Mouse (Mus musculus): ENCODE data around the gene Sirt6. TPM values are rescaled to one million over a fixed set of nuclear protein-coding genes. Genes with fewer than 3 reads are reported as not detected.

Gene Sirt6
- total and polyA plus RNA-seq, 2 experiments from 2014 or later: 16.2 to 24.7 TPM

GRCm38 (mm10) chr10:81598342-81598741 is 29.3 kb downstream of the Sirt6 start:
- no peak for TF ChIP-seq EP300 (IDR thresholded peaks at IDR 0.05; ENCODE audit: low read depth)
- no peak for TF ChIP-seq CTCF (IDR thresholded peaks at IDR 0.05; ENCODE audit: low read depth)
- DNase-seq (ENCODE audit: low spot score) (no peak), ATAC-seq (ENCODE audit: insufficient read depth, low read depth) (no peak)
- H3K4me2 ChIP-seq (ENCODE audit: low read depth, low read length): no peak overlapping the region
- H3K27ac ChIP-seq (ENCODE audit: low read depth): no peak overlapping the region
- WGBS: 52% methylated on average over 3 of the region's 3 CpGs
- H3K4me1 ChIP-seq (ENCODE audit: control insufficient read depth, insufficient read depth): peaks cover 43% of the 10 kb centered on the region
- no peak overlapping the region for H3K4me3 ChIP-seq (ENCODE audit: low read depth, low read length)
- no peaks in the 10 kb centered on the region for H3K9me3 ChIP-seq (replicated peaks; ENCODE audit: control insufficient read depth, low read length)
- H3K36me3 ChIP-seq (replicated peaks; ENCODE audit: control insufficient read depth, insufficient read depth, low read length): no peaks in the 10 kb centered on the region
- 0 out of 2 replicates have a peak, but pooled peaks cover 8% of the 10 kb centered on the region for H3K27me3 ChIP-seq (ENCODE audit: control insufficient read depth, insufficient read depth, low read length)
- no peak overlapping the region for H3K9ac ChIP-seq (replicated peaks; ENCODE audit: low read depth, low read length)

GRCm38 (mm10) chr10:81597137-81597950 is 30.3 kb downstream of the Sirt6 start:
- peak overlapping the region; percentile 36 for H3K4me3 ChIP-seq (ENCODE audit: low read depth, low read length)
- DNase-seq (ENCODE audit: low spot score) (peak; percentile 44), ATAC-seq (ENCODE audit: insufficient read depth, low read depth) (peak; percentile 16)
- H3K36me3 ChIP-seq (replicated peaks; ENCODE audit: control insufficient read depth, insufficient read depth, low read length): no peaks in the 10 kb centered on the region
- peak overlapping the region; percentile 56 for H3K4me2 ChIP-seq (ENCODE audit: low read depth, low read length)
- TF ChIP-seq EP300 (IDR thresholded peaks at IDR 0.05; ENCODE audit: low read depth): no peak
- TF ChIP-seq CTCF (IDR thresholded peaks at IDR 0.05; ENCODE audit: low read depth): no peak
- H3K27me3 ChIP-seq (ENCODE audit: control insufficient read depth, insufficient read depth, low read length): 0 out of 2 replicates have a peak, but pooled peaks cover 8% of the 10 kb centered on the region
- peaks cover 43% of the 10 kb centered on the region for H3K4me1 ChIP-seq (ENCODE audit: control insufficient read depth, insufficient read depth)
- WGBS: 3% methylated on average over 11 of the region's 12 CpGs
- H3K27ac ChIP-seq (ENCODE audit: low read depth): peak overlapping the region; percentile 68
- H3K9me3 ChIP-seq (replicated peaks; ENCODE audit: control insufficient read depth, low read length): no peaks in the 10 kb centered on the region
- peak overlapping the region; percentile 25; the same call in 1 of the 2 replicates for H3K9ac ChIP-seq (replicated peaks; ENCODE audit: low read depth, low read length)

GRCm38 (mm10) chr10:81596611-81597010 is 31.0 kb downstream of the Sirt6 start:
- Histone ChIP-seq H3K27ac (ENCODE audit: low read depth) (peak overlapping the region; percentile 68), H3K27me3 (ENCODE audit: control insufficient read depth, insufficient read depth, low read length) (0 out of 2 replicates have a peak, but pooled peaks cover 8% of the 10 kb centered on the region), H3K4me1 (ENCODE audit: control insufficient read depth, insufficient read depth) (peaks cover 43% of the 10 kb centered on the region), H3K4me2 (ENCODE audit: low read depth, low read length) (peak overlapping the region; percentile 56), H3K9me3 (replicated peaks; ENCODE audit: control insufficient read depth, low read length) (no peaks in the 10 kb centered on the region), H3K4me3 (ENCODE audit: low read depth, low read length) (peak overlapping the region; percentile 36), H3K36me3 (replicated peaks; ENCODE audit: control insufficient read depth, insufficient read depth, low read length) (no peaks in the 10 kb centered on the region), H3K9ac (replicated peaks; ENCODE audit: low read depth, low read length) (0 out of 2 replicates have a peak overlapping the region, but pooled peaks have one; percentile 25)
- DNase-seq (ENCODE audit: low spot score) (no peak), ATAC-seq (ENCODE audit: insufficient read depth, low read depth) (no peak)
- no peak for TF ChIP-seq EP300 (IDR thresholded peaks at IDR 0.05; ENCODE audit: low read depth)
- no peak for TF ChIP-seq CTCF (IDR thresholded peaks at IDR 0.05; ENCODE audit: low read depth)
- 5% methylated on average over 10 of the region's 10 CpGs for WGBS

- H3K4me2 ChIP-seq (ENCODE audit: low read depth, low read length): no peak overlapping the region
- no peak overlapping the region for H3K4me3 ChIP-seq (ENCODE audit: low read depth, low read length)
- no peak for ATAC-seq (ENCODE audit: insufficient read depth, low read depth)
- no peak for TF ChIP-seq CTCF (IDR thresholded peaks at IDR 0.05; ENCODE audit: low read depth)
- no peak for TF ChIP-seq EP300 (IDR thresholded peaks at IDR 0.05; ENCODE audit: low read depth)
- H3K27ac ChIP-seq (ENCODE audit: low read depth): no peak overlapping the region
- WGBS: 53% methylated on average over 5 of the region's 5 CpGs
- DNase-seq (ENCODE audit: low spot score): no peak
- peaks cover 36% of the 10 kb centered on the region for H3K4me1 ChIP-seq (ENCODE audit: control insufficient read depth, insufficient read depth)
- H3K9me3 ChIP-seq (replicated peaks; ENCODE audit: control insufficient read depth, low read length): no peaks in the 10 kb centered on the region
- no peaks in the 10 kb centered on the region for H3K36me3 ChIP-seq (replicated peaks; ENCODE audit: control insufficient read depth, insufficient read depth, low read length)
- no peak overlapping the region for H3K9ac ChIP-seq (replicated peaks; ENCODE audit: low read depth, low read length)
- H3K27me3 ChIP-seq (ENCODE audit: control insufficient read depth, insufficient read depth, low read length): 0 out of 2 replicates have a peak, but pooled peaks cover 8% of the 10 kb centered on the region
These were observed 32.0 kb downstream of the Sirt6 start for GRCm38 (mm10) chr10:81595599-81595998.

GRCm38 (mm10) chr10:81593935-81594334 is 33.7 kb downstream of the Sirt6 start:
- ATAC-seq (ENCODE audit: insufficient read depth, low read depth): no peak
- H3K27me3 ChIP-seq (ENCODE audit: control insufficient read depth, insufficient read depth, low read length): 0 out of 2 replicates have a peak, but pooled peaks cover 8% of the 10 kb centered on the region

More at GRCm38 (mm10) chr10:81593935-81594334, 33.7 kb downstream of the Sirt6 start:
- WGBS: 68% methylated on average over 18 of the region's 18 CpGs
- Histone ChIP-seq H3K9me3 (replicated peaks; ENCODE audit: control insufficient read depth, low read length) (no peaks in the 10 kb centered on the region), H3K4me2 (ENCODE audit: low read depth, low read length) (no peak overlapping the region), H3K36me3 (replicated peaks; ENCODE audit: control insufficient read depth, insufficient read depth, low read length) (no peaks in the 10 kb centered on the region), H3K4me1 (ENCODE audit: control insufficient read depth, insufficient read depth) (peaks cover 29% of the 10 kb centered on the region), H3K27ac (ENCODE audit: low read depth) (no peak overlapping the region), H3K4me3 (ENCODE audit: low read depth, low read length) (no peak overlapping the region), H3K9ac (replicated peaks; ENCODE audit: low read depth, low read length) (no peak overlapping the region)
- DNase-seq (ENCODE audit: low spot score): no peak
- TF ChIP-seq CTCF (IDR thresholded peaks at IDR 0.05; ENCODE audit: low read depth): no peak

Data from heart, postnatal 0 days (tissue).